Mouse (Mus musculus) liver, embryonic 14.5 days (tissue): ENCODE measurements around the gene Ccdc43. TPM values are rescaled to one million over a fixed set of nuclear protein-coding genes. Genes with fewer than 3 reads are reported as not detected.
A peak's percentile ranks its signal among the peaks of the same experiment; 100 is the strongest.

Experiments used
- ATAC-seq: fragments of 200-750 bp; cut with Nextera tagmentation; 2 replicates; pipeline ENCODE4 v1.8.0; 2017; ENCODE audit warnings: moderate number of reproducible peaks, mild to moderate bottlenecking, moderate library complexity; ENCODE audit not compliant: insufficient read depth
- DNase-seq, 3 experiments: peaks; one replicate each; pipeline ENCODE4 v3.0.0-alpha.2; 2012 to 2013; ENCODE audit warnings: low read depth in 3 of 3, low spot score in 3 of 3
- H3K27ac ChIP-seq: fragments of 300-500 bp; sonication (generic); 2 replicates; pipeline ENCODE4 v1.5.1; 2014; ENCODE audit warnings: moderate library complexity, mild to moderate bottlenecking, control low read depth, inconsistent platforms
- H3K27me3 ChIP-seq: fragments of 300-500 bp; sonication (generic); 2 replicates; pipeline ENCODE4 v1.6.1; 2014; ENCODE audit warnings: mild to moderate bottlenecking, low read length, moderate library complexity; ENCODE audit not compliant: control insufficient read depth, insufficient read depth
- H3K36me3 ChIP-seq: fragments of 300-500 bp; sonication (generic); replicated peaks from 2 replicates; pipeline ENCODE4 v1.6.1; 2014; ENCODE audit warnings: low read depth; ENCODE audit not compliant: control insufficient read depth, insufficient read depth
- H3K4me1 ChIP-seq, 2 experiments: fragments of 200-500 bp in 1 of 2; fragments of 300-500 bp in 1 of 2; sonication (generic) in 1 of 2; replicated peaks; 2 replicates each; pipeline ENCODE4 v1.6.1; 2012 to 2014; ENCODE audit warnings: antibody characterized with exemption in 1 of 2, inconsistent platforms in 1 of 2, low read length in 1 of 2; ENCODE audit not compliant: control insufficient read depth in 2 of 2, insufficient read depth in 2 of 2
- H3K4me2 ChIP-seq: fragments of 300-500 bp; sonication (generic); 2 replicates; pipeline ENCODE4 v1.6.1; 2014; ENCODE audit warnings: low read depth, mild to moderate bottlenecking, control low read depth, moderate library complexity
- H3K4me3 ChIP-seq, 2 experiments: fragments of 200-500 bp in 1 of 2; fragments of 300-500 bp in 1 of 2; sonication (generic) in 1 of 2; 2 replicates each; pipeline ENCODE4 v1.5.1; 2012 to 2014; ENCODE audit warnings: low read depth in 2 of 2, low read length in 2 of 2, mild to moderate bottlenecking in 2 of 2, control low read depth in 1 of 2, inconsistent platforms in 1 of 2, moderate library complexity in 1 of 2; ENCODE audit not compliant: insufficient read depth in 1 of 2
- H3K9ac ChIP-seq: fragments of 300-500 bp; sonication (generic); replicated peaks from 2 replicates; pipeline ENCODE4 v1.6.1; 2014; ENCODE audit warnings: mild to moderate bottlenecking, control low read depth, moderate library complexity
- H3K9me3 ChIP-seq: fragments of 300-500 bp; sonication (generic); 2 replicates; pipeline ENCODE4 v1.6.1; 2016; ENCODE audit warnings: low read length, mixed read lengths; ENCODE audit not compliant: control insufficient read depth
- CTCF ChIP-seq: IDR thresholded peaks from 2 replicates; pipeline ENCODE4 v1.5.1; 2016; ENCODE audit warnings: antibody characterized with exemption, low read depth, control low read depth
- EP300 ChIP-seq: IDR thresholded peaks from 2 replicates; pipeline ENCODE4 v1.6.1; 2016; ENCODE audit warnings: antibody characterized with exemption, low read depth
- WGBS: fragments of 180-500 bp; shearing (Covaris S2); extraction: QIAGEN DNeasy Blood & Tissue Kit; methylation state at CpG from one replicate; pipeline ENCODE4 v1.1.7; 2014; ENCODE audit not compliant: insufficient replicate concordance; 5-methylcytosine and 5-hydroxymethylcytosine counted together
- polyA plus RNA-seq, 2 experiments: library from polyadenylated mRNA; depleted of rRNA in 1 of 2; stranded (reverse) in 1 of 2; unstranded in 1 of 2; fragments of >200 nt; fragmentation: Nextera tagmentation in 1 of 2; extraction: Ambion mirVana in 1 of 2; gene quantifications; 2 replicates each; pipeline versions ENCODE4 v1.2.1 to v1.2.3; 2012 to 2014

Ccdc43 gene
- polyA plus RNA-seq, 2 experiments = 7.1 to 14.1 TPM

DNA sequence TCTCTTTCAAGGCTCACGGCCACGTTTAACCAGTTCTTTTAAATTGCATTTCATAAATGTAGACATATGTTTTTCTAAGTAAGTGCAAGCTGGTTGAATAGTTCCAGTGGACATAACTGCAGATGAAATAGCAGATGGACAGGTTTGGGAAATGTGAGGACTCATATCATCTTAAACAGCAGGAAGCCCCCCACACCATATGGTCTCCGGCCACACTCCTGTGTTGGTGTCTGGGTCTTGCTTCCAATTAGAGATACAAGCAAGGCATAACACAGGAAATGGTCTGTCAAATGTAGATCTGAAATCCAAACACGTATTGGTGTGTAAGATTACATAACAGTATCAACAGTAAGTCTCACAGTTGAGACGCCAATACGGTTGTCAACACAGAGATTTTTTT, 33.8 kb upstream of the Ccdc43 start:
- H3K27me3 ChIP-seq = no peaks in the 10 kb centered on the region
- no peak overlapping the region for H3K4me2 ChIP-seq
- no peak for ATAC-seq
- no peak for DNase-seq
- no peak for TF ChIP-seq CTCF
- no peak for TF ChIP-seq EP300
- WGBS = 27% methylated on average over 6 of the region's 6 CpGs
- no peaks in the 10 kb centered on the region for H3K36me3 ChIP-seq
- H3K9ac ChIP-seq = no peak overlapping the region
- no peak overlapping the region for H3K4me3 ChIP-seq
- no peaks in the 10 kb centered on the region for H3K4me1 ChIP-seq
- no peaks in the 10 kb centered on the region for H3K9me3 ChIP-seq
- no peak overlapping the region for H3K27ac ChIP-seq

DNA sequence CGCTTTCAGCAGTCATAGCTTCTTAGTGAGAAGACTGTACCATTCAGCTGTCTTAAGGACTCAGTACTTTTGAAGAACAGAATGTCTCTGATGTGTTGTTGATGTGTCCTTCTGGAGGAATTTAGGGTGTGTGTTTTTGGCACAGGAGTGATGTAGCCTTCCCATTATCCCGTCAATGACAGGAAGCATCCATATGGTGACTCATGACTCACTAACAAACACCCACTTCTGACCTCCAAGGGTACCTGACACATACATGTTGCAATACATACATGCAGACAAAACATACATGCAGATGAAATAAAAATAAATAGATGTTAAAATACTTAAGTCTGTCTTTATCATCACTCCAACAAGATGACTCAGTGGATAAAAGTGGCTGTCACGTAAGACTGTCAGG, 32.3 kb upstream of the Ccdc43 start:
- no peaks in the 10 kb centered on the region for H3K27me3 ChIP-seq
- H3K9me3 ChIP-seq = no peaks in the 10 kb centered on the region
- H3K27ac ChIP-seq = no peak overlapping the region
- ATAC-seq = no peak
- no peak overlapping the region for H3K4me3 ChIP-seq
- no peaks in the 10 kb centered on the region for H3K36me3 ChIP-seq
- no peak for DNase-seq
- TF ChIP-seq CTCF = no peak
- no peak overlapping the region for H3K4me2 ChIP-seq
- H3K9ac ChIP-seq = no peak overlapping the region
- 66% methylated on average over 3 of the region's 3 CpGs for WGBS
- H3K4me1 ChIP-seq = no peaks in the 10 kb centered on the region

GRCm38 (mm10) chr11:102728614-102729013, 31.0 kb upstream of the Ccdc43 start:
- ATAC-seq (no peak), DNase-seq (peak in 1 of 3 experiments; percentile 28)
- Histone ChIP-seq H3K4me3 (no peak overlapping the region), H3K9ac (no peak overlapping the region), H3K36me3 (no peaks in the 10 kb centered on the region), H3K27ac (no peak overlapping the region), H3K27me3 (no peaks in the 10 kb centered on the region), H3K9me3 (no peaks in the 10 kb centered on the region), H3K4me1 (0 out of 4 replicates have a peak, but pooled peaks cover 0 to 1% of the 10 kb centered on the region in 2 experiments), H3K4me2 (no peak overlapping the region)
- WGBS = 24% methylated on average over 7 of the region's 7 CpGs
- TF ChIP-seq CTCF (peak; percentile 51), EP300 (no peak)

DNA sequence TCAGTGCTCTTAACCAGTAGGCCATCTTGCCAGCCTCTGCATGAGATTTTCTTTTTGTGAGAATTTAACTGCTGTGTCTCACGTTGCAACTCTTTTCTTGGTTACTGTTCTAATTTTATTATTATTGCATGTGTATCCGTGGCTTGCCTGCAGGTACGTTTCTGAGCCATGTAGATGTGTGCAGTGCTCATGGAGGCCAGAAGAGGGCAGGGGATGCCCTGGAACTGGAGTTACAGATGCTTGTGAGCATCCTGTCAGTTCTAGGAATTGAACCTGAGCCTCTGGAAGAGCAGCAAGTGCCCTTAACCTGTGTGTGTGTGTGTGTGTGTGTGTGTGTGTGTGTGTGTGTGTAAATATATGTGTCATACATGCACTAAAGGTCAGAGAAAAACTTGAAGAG, 28.0 kb upstream of the Ccdc43 start:
- DNase-seq (no peak), ATAC-seq (no peak)
- WGBS = 15% methylated on average over 3 of the region's 3 CpGs
- Histone ChIP-seq H3K4me1 (0 out of 4 replicates have a peak, but pooled peaks cover 0 to 1% of the 10 kb centered on the region in 2 experiments), H3K27ac (no peak overlapping the region), H3K9me3 (no peaks in the 10 kb centered on the region), H3K36me3 (no peaks in the 10 kb centered on the region), H3K9ac (no peak overlapping the region), H3K4me2 (no peak overlapping the region), H3K27me3 (no peaks in the 10 kb centered on the region), H3K4me3 (no peak overlapping the region)
- TF ChIP-seq EP300 (no peak), CTCF (peak; percentile 30)

- Histone ChIP-seq H3K27ac (no peak overlapping the region), H3K27me3 (no peaks in the 10 kb centered on the region), H3K9me3 (no peaks in the 10 kb centered on the region), H3K4me3 (no peak overlapping the region), H3K4me2 (no peak overlapping the region), H3K9ac (no peak overlapping the region), H3K4me1 (no peaks in the 10 kb centered on the region), H3K36me3 (no peaks in the 10 kb centered on the region)
- ATAC-seq (no peak), DNase-seq (no peak)
- TF ChIP-seq EP300 (no peak), CTCF (no peak)
- WGBS = 58% methylated on average over 7 of the region's 7 CpGs
Observed at GRCm38 (mm10) chr11:102716135-102716534, 18.6 kb upstream of the Ccdc43 start.
